In genomic region chr17:78603872-78604271, GRCm38 (mm10) we compare ENCODE assay signal across 9 mouse cellular contexts.
DNase-seq lines count a peak whose midpoint lies in the region; ATAC-seq and TF ChIP-seq lines count a peak whose summit lies in the region.
"Had no signal": no experiment of that assay in that cellular context is flagged by ENCODE, and none has a peak within 500 bp of the region (broad histone marks: within the 10 kb centered on the region; RNA-seq: fewer than 3 reads in every experiment).

No protein-coding gene starts in this region.

- no peaks in the 10 kb centered on the region for H3K9me3 ChIP-seq in hindbrain, embryonic 15.5 days

- WGBS in hindbrain, embryonic 15.5 days, result 32% methylated on average over 8 of the region's 8 CpGs

- no peak overlapping the region for H3K4me3 ChIP-seq in hindbrain, embryonic 15.5 days
- 0 out of 2 replicates have a peak overlapping the region, but pooled peaks have one; percentile 14 for H3K4me3 ChIP-seq in left cerebral cortex, adult 2 months
- peak overlapping the region; percentile 25 for H3K4me3 ChIP-seq in testis, adult 2 months (ENCODE audit: control insufficient read depth, low read depth, low read length)
- H3K4me3 ChIP-seq: erythroblast, embryonic 14.5 days had no signal

- no peaks in the 10 kb centered on the region for H3K36me3 ChIP-seq in hindbrain, embryonic 15.5 days
- no peaks in the 10 kb centered on the region for H3K36me3 ChIP-seq in testis, adult 2 months (ENCODE audit: control insufficient read depth, insufficient read depth, low read length)

- no peaks in the 10 kb centered on the region for H3K27me3 ChIP-seq in hindbrain, embryonic 15.5 days
- no peaks in the 10 kb centered on the region for H3K27me3 ChIP-seq in testis, adult 2 months (ENCODE audit: control insufficient read depth, insufficient read depth, low read length)

- peak overlapping the region; percentile 20; the same call in 1 of the 2 replicates for H3K27ac ChIP-seq in hindbrain, embryonic 15.5 days (replicated peaks)
- H3K27ac ChIP-seq in left cerebral cortex, adult 2 months, result no peak overlapping the region
- peak overlapping the region; percentile 70 for H3K27ac ChIP-seq in testis, adult 2 months (ENCODE audit: control insufficient read depth, insufficient read depth, low read depth, low read length)

- ATAC-seq in hindbrain, embryonic 15.5 days (ENCODE audit: low FRiP score, low read depth), result peak; percentile 39; the same call in 1 of the 2 replicates

- H3K9ac ChIP-seq in hindbrain, embryonic 15.5 days, result no peak overlapping the region

- DNase-seq in 416B (ENCODE audit: low read depth) (peak; percentile 76), ZHBTc4 (ENCODE audit: low read depth, low spot score) (peak; percentile 70)
- DNase-seq in cerebellum, postnatal 25 days, result peak; percentile 75 to 87
- DNase-seq in frontal cortex, postnatal 14 days (ENCODE audit: low spot score in 2 of 2), result peak; percentile 27 to 80
- peak; percentile 76 to 82 for DNase-seq in left cerebral cortex, adult 2 months (ENCODE audit: extremely low spot score in 1 of 2, low spot score in 2 of 2)
- peak; percentile 72 for DNase-seq in naive thymus-derived CD4-positive, alpha-beta T cell, adult 2 months (ENCODE audit: low read depth)

- no peak for TF ChIP-seq POLR2A in testis, adult 2 months (IDR thresholded peaks at IDR 0.05; ENCODE audit: control insufficient read depth, low read depth, low read length)

- H3K4me2 ChIP-seq in hindbrain, embryonic 15.5 days, result peak overlapping the region; percentile 32; the same call in 1 of the 2 replicates

- intact Hi-C loops in left cerebral cortex, adult 2 months (cut with DNase I), result loop anchor here (5.0 kb wide), 2 partner anchors 147 to 402 kb away; partner anchors contain the start of gene Crim1

- H3K4me1 ChIP-seq in hindbrain, embryonic 15.5 days (replicated peaks), result no peaks in the 10 kb centered on the region
- peaks cover 4% of the 10 kb centered on the region; the same call in 1 of the 2 replicates for H3K4me1 ChIP-seq in testis, adult 2 months (ENCODE audit: control insufficient read depth, insufficient read depth, low read length)

- TF ChIP-seq CTCF in left cerebral cortex, adult 2 months (IDR thresholded peaks at IDR 0.05), result peak; percentile 89
- TF ChIP-seq CTCF in testis, adult 2 months (IDR thresholded peaks at IDR 0.05; ENCODE audit: control insufficient read depth, insufficient read depth, insufficient replicate concordance, low read depth, low read length), result peak; percentile 60; the same call in 1 of the 2 replicates
